In genomic region chr2:178454664-178455516, GRCm38 (mm10) we compare ENCODE assay signal across 9 mouse cellular contexts. TPM values are rescaled to one million over a fixed set of nuclear protein-coding genes. Genes with fewer than 3 reads are reported as not detected.
DNase-seq lines count a peak whose midpoint lies in the region; ATAC-seq and TF ChIP-seq lines count a peak whose summit lies in the region.
"Had no signal": no experiment of that assay in that cellular context is flagged by ENCODE, and none has a peak within 500 bp of the region (broad histone marks: within the 10 kb centered on the region; RNA-seq: fewer than 3 reads in every experiment).

No protein-coding gene starts in this region.

- peak; percentile 64 for DNase-seq in heart, adult 11 months
- no peak for DNase-seq in heart, adult 2 months
- peak; percentile 85 for DNase-seq in brain, embryonic 14.5 days (ENCODE audit: low read depth)
- peak; percentile 79 for DNase-seq in retina, postnatal 1 day
- DNase-seq in left cerebral cortex, postnatal 10 days (ENCODE audit: extremely low spot score in 1 of 2, low spot score in 2 of 2): no peak

- 38% methylated on average over 17 of the region's 17 CpGs for WGBS in heart, adult 2 months
- 49% methylated on average over 17 of the region's 17 CpGs for WGBS in hindbrain, embryonic 12.5 days
- WGBS in limb, embryonic 13.5 days: 7% methylated on average over 17 of the region's 17 CpGs

- H3K4me2 ChIP-seq in hindbrain, embryonic 12.5 days (replicated peaks): peak overlapping the region; percentile 24; the same call in 1 of the 2 replicates
- H3K4me2 ChIP-seq in limb, embryonic 13.5 days (replicated peaks): peak overlapping the region; percentile 39

- TF ChIP-seq CTCF in heart, adult 2 months (IDR thresholded peaks at IDR 0.05): no peak
- no peak for TF ChIP-seq CTCF in brain, embryonic 14.5 days (IDR thresholded peaks at IDR 0.05; ENCODE audit: borderline replicate concordance, extremely low read depth, insufficient read depth, insufficient read length)

- intact Hi-C loops in heart, adult 2 months (cut with DNase I): no loop called here
- intact Hi-C loops in left cerebral cortex, postnatal 10 days (cut with DNase I): no loop called here

- no peaks in the 10 kb centered on the region for H3K36me3 ChIP-seq in heart, adult 2 months (ENCODE audit: control insufficient read depth, insufficient read depth, low read length)
- no peaks in the 10 kb centered on the region for H3K36me3 ChIP-seq in hindbrain, embryonic 12.5 days
- no peaks in the 10 kb centered on the region for H3K36me3 ChIP-seq in limb, embryonic 13.5 days

- H3K4me3 ChIP-seq in heart, adult 2 months: no peak overlapping the region
- no peak overlapping the region for H3K4me3 ChIP-seq in hindbrain, embryonic 12.5 days
- no peak overlapping the region for H3K4me3 ChIP-seq in limb, embryonic 13.5 days

- no peak for TF ChIP-seq EP300 in heart, adult 2 months (IDR thresholded peaks at IDR 0.05; ENCODE audit: insufficient read depth, low read depth, low read length)

- H3K4me1 ChIP-seq in heart, adult 2 months (ENCODE audit: control insufficient read depth, insufficient read depth, low read length): no peaks in the 10 kb centered on the region; the same call in 1 of the 2 replicates
- H3K4me1 ChIP-seq in hindbrain, embryonic 12.5 days: peaks cover 9% of the 10 kb centered on the region; the same call in 1 of the 2 replicates
- peaks cover 14% of the 10 kb centered on the region for H3K4me1 ChIP-seq in limb, embryonic 13.5 days

- 0 out of 2 replicates have a peak, but pooled peaks have one; percentile 35 for ATAC-seq in hindbrain, embryonic 12.5 days (ENCODE audit: low FRiP score)
- peak; percentile 71 for ATAC-seq in limb, embryonic 13.5 days (ENCODE audit: low FRiP score, low read depth)
- ATAC-seq in erythroid progenitor cell, adult 5-6 weeks (replicated peaks; ENCODE audit: low FRiP score, poor library complexity, severe bottlenecking): no peak

- H3K27ac ChIP-seq in heart, adult 2 months: no peak overlapping the region
- H3K27ac ChIP-seq in hindbrain, embryonic 12.5 days: peak overlapping the region; percentile 68
- peak overlapping the region; percentile 55; the same call in 1 of the 2 replicates for H3K27ac ChIP-seq in limb, embryonic 13.5 days

- H3K9ac ChIP-seq in heart, adult 2 months (ENCODE audit: low read depth, low read length): no peak overlapping the region
- no peak overlapping the region for H3K9ac ChIP-seq in hindbrain, embryonic 12.5 days
- no peak overlapping the region for H3K9ac ChIP-seq in limb, embryonic 13.5 days

- TF ChIP-seq POLR2A in heart, adult 2 months (IDR thresholded peaks at IDR 0.05; ENCODE audit: insufficient read depth, low read depth, low read length): no peak
- no peak for TF ChIP-seq POLR2A in brain, embryonic 14.5 days (IDR thresholded peaks at IDR 0.05; ENCODE audit: borderline replicate concordance, extremely low read depth, insufficient read depth, insufficient read length, poor library complexity, severe bottlenecking)

- H3K79me2 ChIP-seq in heart, adult 2 months (replicated peaks; ENCODE audit: control insufficient read depth, insufficient read depth, low read length): no peaks in the 10 kb centered on the region

- H3K27me3 ChIP-seq in heart, adult 2 months (ENCODE audit: control insufficient read depth, insufficient read depth, low read length): no peaks in the 10 kb centered on the region
- H3K27me3 ChIP-seq in hindbrain, embryonic 12.5 days: no peaks in the 10 kb centered on the region
- H3K27me3 ChIP-seq in limb, embryonic 13.5 days: no peaks in the 10 kb centered on the region

- no peaks in the 10 kb centered on the region for H3K9me3 ChIP-seq in hindbrain, embryonic 12.5 days (replicated peaks)
- no peaks in the 10 kb centered on the region for H3K9me3 ChIP-seq in limb, embryonic 13.5 days

RNA-seq across cellular contexts. Expression of gene Cdh26, which starts 24.6 kb away (rescaled TPM):
- total RNA-seq in heart, adult 2 months (2021): not detected
- polyA plus RNA-seq in heart, adult 2 months (2012; rRNA removed): 0.12 and 0.76 TPM in 2 replicates
- 0.19 and 0.59 TPM in 2 replicates for polyA plus RNA-seq in brain, embryonic 14.5 days (2012; rRNA removed)
- polyA plus RNA-seq in hindbrain, embryonic 12.5 days (2016; fragmentation: Nextera tagmentation; extraction: Ambion mirVana): 0.06 and 0.51 TPM in 2 replicates
- polyA plus RNA-seq in limb, embryonic 13.5 days (2015; fragmentation: Nextera tagmentation; extraction: Ambion mirVana): 0.13 and 0.42 TPM in 2 replicates
- under 1 TPM in 1 of 2 experiments, not detected in 1; 0.21 TPM for total RNA-seq in left cerebral cortex, postnatal 10 days (2021)
- total RNA-seq in erythroid progenitor cell, adult 5-6 weeks (2015; ENCODE audit: low replicate concordance): not detected in 2 replicates
- not detected in 2 replicates for total RNA-seq in erythroid progenitor cell, adult 5-6 weeks (2017; ENCODE audit: low replicate concordance)
- total RNA-seq: CH12.LX had no signal

RNA-seq across cellular contexts. Expression of gene Fam217b, which starts 40.6 kb away (rescaled TPM):
- total RNA-seq in heart, adult 2 months (2021): 10 to 100 TPM in 1 of 2 experiments, 1 to 10 TPM in 1; 9.1 to 10.6 TPM
- polyA plus RNA-seq in heart, adult 2 months (2012; rRNA removed): 5.5 and 9.5 TPM in 2 replicates
- polyA plus RNA-seq in brain, embryonic 14.5 days (2012; rRNA removed): 4.8 and 8.3 TPM in 2 replicates
- 4.1 and 6.4 TPM in 2 replicates for polyA plus RNA-seq in hindbrain, embryonic 12.5 days (2016; fragmentation: Nextera tagmentation; extraction: Ambion mirVana)
- 4.9 and 6.0 TPM in 2 replicates for polyA plus RNA-seq in limb, embryonic 13.5 days (2015; fragmentation: Nextera tagmentation; extraction: Ambion mirVana)
- total RNA-seq in left cerebral cortex, postnatal 10 days (2021): 10 to 100 TPM; 37.9 to 38.2 TPM
- 1.1 and 1.7 TPM in 2 replicates for total RNA-seq in erythroid progenitor cell, adult 5-6 weeks (2015; ENCODE audit: low replicate concordance)
- 0.76 and 1.4 TPM in 2 replicates for total RNA-seq in erythroid progenitor cell, adult 5-6 weeks (2017; ENCODE audit: low replicate concordance)

RNA-seq across cellular contexts. Expression of gene Ppp1r3d, which starts 40.6 kb away (rescaled TPM):
- total RNA-seq in heart, adult 2 months (2021): 10 to 100 TPM; 12.6 to 13.7 TPM
- 10.0 and 16.4 TPM in 2 replicates for polyA plus RNA-seq in heart, adult 2 months (2012; rRNA removed)
- 2.6 and 4.0 TPM in 2 replicates for polyA plus RNA-seq in brain, embryonic 14.5 days (2012; rRNA removed)
- polyA plus RNA-seq in hindbrain, embryonic 12.5 days (2016; fragmentation: Nextera tagmentation; extraction: Ambion mirVana): 3.4 and 4.0 TPM in 2 replicates
- 3.2 and 3.6 TPM in 2 replicates for polyA plus RNA-seq in limb, embryonic 13.5 days (2015; fragmentation: Nextera tagmentation; extraction: Ambion mirVana)
- 10 to 100 TPM; 10.3 TPM for total RNA-seq in left cerebral cortex, postnatal 10 days (2021)
- total RNA-seq in erythroid progenitor cell, adult 5-6 weeks (2015; ENCODE audit: low replicate concordance): 1.8 and 2.1 TPM in 2 replicates
- total RNA-seq in erythroid progenitor cell, adult 5-6 weeks (2017; ENCODE audit: low replicate concordance): 0.45 and 0.90 TPM in 2 replicates
- total RNA-seq: CH12.LX had no signal

RNA-seq across cellular contexts. Expression of gene Sycp2, which starts 47.4 kb away (rescaled TPM):
- total RNA-seq in heart, adult 2 months (2021): under 1 TPM; 0.84 to 0.89 TPM
- polyA plus RNA-seq in heart, adult 2 months (2012; rRNA removed): 0.04 and 0.09 TPM in 2 replicates
- 0.21 and 0.29 TPM in 2 replicates for polyA plus RNA-seq in brain, embryonic 14.5 days (2012; rRNA removed)
- polyA plus RNA-seq in hindbrain, embryonic 12.5 days (2016; fragmentation: Nextera tagmentation; extraction: Ambion mirVana): 0.22 and 0.25 TPM in 2 replicates
- polyA plus RNA-seq in limb, embryonic 13.5 days (2015; fragmentation: Nextera tagmentation; extraction: Ambion mirVana): 0.09 and 0.20 TPM in 2 replicates
- total RNA-seq in left cerebral cortex, postnatal 10 days (2021): under 1 TPM; 0.97 to 0.99 TPM
- 6.3 TPM in 1 of 2 replicates, not detected in the other for total RNA-seq in erythroid progenitor cell, adult 5-6 weeks (2015; ENCODE audit: low replicate concordance)
- total RNA-seq in erythroid progenitor cell, adult 5-6 weeks (2017; ENCODE audit: low replicate concordance): 2.9 TPM in 1 of 2 replicates, not detected in the other
- total RNA-seq: CH12.LX had no signal

Comparison
In these comparisons a context has a peak if more than half of its experiments do, and no peak if none do; other contexts are left out.
1. DNase-seq: peak in heart, adult 11 months (single experiment), brain, embryonic 14.5 days (single experiment) and retina, postnatal 1 day (single experiment); none in heart, adult 2 months (0 of 2) and left cerebral cortex, postnatal 10 days (0 of 2).